Mouse (Mus musculus) liver, postnatal 0 days (tissue): ENCODE data around the gene Rpusd2.

ENCODE experiments used
- CTCF ChIP-seq: sonication (generic); IDR thresholded peaks from 2 replicates; pipeline ENCODE4 v1.5.1; 2016; ENCODE audit warnings: antibody characterized with exemption, low read depth
- EP300 ChIP-seq: IDR thresholded peaks from 2 replicates; pipeline ENCODE4 v1.6.1; 2016; ENCODE audit warnings: antibody characterized with exemption, low read depth, mild to moderate bottlenecking

DNA sequence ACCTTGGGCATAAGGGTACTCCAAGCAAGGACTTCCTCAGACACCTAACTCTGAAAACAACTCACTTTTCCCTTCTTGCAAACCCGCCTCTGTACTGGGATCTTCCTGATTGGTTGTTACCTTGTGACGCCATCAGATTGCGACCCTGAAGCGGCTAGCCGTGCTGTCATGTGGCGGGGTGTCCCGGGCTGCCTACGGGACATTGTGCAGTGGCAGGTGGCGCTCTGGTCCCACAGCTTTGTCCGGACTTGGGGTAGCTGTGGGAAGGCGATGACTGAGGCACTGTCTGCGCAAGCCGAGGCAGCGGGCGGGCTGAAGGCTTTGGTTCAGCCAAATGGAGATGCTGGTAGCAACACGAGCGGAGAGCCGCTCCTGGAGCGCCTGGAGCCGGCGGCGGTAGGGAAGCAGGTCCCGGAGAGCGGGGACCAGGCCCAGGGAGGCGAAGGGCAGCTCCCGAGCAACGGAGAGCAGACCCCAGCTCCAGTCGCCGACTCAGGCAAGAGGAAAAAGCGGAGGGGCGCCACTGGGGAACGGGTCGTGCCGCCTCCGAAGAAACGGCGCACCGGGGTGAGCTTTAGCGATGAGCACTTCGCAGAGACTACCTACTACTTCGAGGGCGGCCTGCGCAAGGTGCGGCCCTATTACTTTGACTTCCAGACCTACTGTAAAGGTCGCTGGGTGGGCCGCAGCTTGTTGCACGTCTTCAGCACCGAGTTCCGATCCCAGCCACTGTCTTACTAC lies at the start of gene Rpusd2:
- TF ChIP-seq EP300 (no peak), CTCF (peak; percentile 67)
